Mouse (Mus musculus): ENCODE data around the gene Ube2b. TPM values are rescaled to one million over a fixed set of nuclear protein-coding genes. Genes with fewer than 3 reads are reported as not detected.

Gene Ube2b
- total RNA-seq (2021), result 100 to 1,000 TPM; 122 to 133 TPM

DNA sequence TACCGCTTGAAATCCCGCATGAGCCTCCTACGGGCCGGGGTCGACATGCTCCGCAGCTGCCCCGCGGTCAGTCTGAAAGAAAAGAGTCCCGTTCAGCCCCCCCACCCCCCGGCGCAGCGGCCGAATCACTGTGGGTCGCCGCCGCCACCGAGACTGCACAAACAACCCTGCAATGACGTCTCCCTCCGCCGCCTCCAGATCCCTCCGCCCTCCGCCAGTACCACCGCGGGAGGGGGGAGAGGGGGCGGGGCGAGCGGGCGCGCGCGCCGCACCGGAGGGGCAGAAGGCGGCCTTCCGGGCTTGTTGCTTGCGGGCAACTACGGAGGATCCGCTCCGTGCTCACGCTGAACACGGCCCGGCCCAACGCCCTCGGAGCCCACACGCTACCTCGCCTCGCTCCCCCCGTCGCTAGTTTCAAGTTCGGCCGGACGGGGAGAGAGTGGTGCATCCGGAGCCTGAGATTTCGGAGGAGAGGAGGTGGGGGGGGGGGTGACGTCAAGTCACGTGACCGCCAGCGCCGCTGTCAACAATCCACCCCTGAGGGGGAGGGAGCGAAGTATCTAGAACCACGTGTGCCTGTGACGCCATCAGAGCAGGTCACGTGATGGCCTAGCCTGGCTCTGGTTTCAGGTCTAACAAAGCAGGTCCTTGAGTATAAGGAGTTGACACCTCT lies at the start of gene Ube2b:
Gene Ube2b, minus strand, starts transcription at position 473 of the 673 bp plus-strand sequence.
- DNase-seq, result peak; percentile 97
- intact Hi-C loops (cut with DNase I), result no loop called here

DNA sequence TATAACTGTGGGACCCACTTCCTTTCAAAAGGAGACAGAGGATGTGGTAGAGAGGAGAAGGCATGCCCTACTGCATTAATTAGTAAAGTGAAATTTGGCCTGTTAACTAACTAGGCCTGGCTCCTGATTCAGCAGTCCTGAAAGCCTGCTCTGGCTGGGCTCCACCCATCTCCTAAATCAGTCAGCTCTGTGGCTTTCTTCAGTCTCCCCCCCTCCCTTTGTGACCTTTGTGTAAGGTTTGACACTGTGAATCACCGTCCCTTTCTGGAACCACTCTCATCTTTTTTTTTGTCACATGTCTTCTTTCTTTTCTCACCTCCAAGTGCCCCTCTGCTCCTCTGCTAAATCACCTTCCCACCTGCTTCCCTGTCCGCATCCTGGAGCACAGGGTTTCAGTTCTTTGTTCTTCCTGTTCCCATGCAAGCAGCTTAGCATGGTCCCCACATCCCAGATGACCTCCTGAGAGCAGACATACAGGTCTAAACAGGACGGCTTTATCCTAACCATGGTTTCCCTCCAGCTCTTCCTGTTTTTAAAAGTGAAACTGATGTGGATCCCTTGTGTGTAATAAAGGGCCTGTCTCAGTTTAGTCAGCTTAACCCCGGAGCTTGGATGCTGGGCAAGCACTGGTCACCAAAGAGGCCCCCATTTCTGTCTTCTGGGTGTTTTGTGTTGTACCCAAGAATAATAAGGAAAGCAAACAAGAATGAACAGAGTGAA lies 46.0 kb upstream of the Ube2b start:
- intact Hi-C loops (cut with DNase I), result loop anchor here (10.0 kb wide), 2 partner anchors 68 to 298 kb away; no protein-coding TSS in a partner anchor
- no peak for DNase-seq

DNA sequence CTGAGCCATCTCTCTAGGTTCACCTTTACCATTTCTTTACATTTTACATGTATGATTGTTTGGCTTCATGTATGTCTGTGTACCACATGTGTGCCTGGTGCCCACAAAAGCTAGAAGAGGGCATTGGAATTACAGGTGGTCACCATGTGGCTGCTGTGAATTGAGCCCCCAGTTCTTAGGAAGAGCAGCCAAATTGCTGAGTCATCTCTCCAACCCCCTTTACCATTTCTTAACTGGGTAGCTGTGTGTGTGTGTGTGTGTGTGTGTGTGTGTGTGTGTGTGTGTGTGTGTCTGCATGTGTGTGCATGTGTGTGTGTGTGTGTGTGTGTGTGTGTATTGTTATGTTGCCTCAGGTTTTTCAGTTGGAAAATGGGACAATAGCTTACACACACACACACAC lies 43.6 kb upstream of the Ube2b start:
- no peak for DNase-seq
- intact Hi-C loops (cut with DNase I), result loop anchor here (10.0 kb wide), 2 partner anchors 71 to 301 kb away; no protein-coding TSS in a partner anchor

DNA sequence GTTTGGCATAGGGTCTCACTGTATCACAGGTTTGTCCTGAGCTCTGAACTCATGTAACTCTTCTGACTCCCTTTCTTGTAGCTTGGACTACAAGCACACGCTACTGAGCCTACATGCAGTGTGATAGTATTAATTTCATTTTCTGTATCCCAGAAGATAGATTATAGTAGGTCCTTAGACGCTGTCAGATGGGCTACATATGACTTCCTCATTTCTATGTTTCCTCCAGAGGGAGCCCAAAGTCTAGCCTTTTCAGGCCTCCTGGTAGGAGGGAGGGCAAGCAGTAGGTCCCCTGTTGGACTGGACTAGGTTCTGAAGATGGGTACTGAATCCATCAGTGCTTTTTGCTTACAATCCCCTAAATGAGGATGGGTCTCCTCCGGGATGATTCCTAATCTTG lies 42.7 kb upstream of the Ube2b start:
- DNase-seq, result no peak
- intact Hi-C loops (cut with DNase I), result loop anchor here (10.0 kb wide), 2 partner anchors 72 to 302 kb away; no protein-coding TSS in a partner anchor

DNA sequence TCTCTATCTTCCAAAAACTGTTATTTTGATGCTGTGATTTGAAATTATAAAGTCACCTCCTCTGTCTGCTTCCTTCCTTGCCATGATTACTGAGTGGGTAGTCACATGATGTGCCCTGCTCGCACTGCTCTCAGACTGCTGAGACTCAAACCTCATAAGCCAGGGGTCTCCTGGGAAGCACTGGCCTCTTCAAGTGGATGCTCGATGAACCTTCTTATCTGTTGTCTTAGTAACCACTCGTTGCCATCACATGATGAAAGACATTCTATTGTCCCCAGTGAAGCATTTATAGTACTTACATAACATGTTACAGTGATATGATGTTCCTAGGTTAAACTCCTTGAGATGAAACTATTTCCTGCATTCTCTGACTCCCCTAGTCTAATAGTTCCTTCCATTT lies 37.1 kb upstream of the Ube2b start:
- intact Hi-C loops (cut with DNase I), result no loop called here
- no peak for DNase-seq

DNA sequence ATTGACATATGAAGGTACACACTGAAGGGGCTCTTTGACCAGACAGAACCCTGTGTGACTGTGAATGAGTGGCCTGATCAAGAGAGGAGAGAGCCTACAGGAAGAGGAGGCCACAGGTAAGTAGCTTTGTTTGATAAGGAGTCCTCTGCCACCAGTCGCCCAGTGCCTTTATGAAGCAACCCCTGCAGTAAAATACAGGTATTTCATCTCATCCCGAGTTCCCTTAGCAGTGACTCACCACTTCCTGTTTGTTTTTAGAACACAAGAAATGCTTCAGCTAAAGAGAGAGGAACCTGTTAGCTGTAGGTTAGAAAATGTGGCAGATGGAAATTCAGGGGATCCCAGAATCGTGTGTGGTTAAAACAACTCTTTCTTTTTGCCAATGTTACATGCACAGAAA lies 35.3 kb upstream of the Ube2b start:
- intact Hi-C loops (cut with DNase I), result no loop called here

DNA sequence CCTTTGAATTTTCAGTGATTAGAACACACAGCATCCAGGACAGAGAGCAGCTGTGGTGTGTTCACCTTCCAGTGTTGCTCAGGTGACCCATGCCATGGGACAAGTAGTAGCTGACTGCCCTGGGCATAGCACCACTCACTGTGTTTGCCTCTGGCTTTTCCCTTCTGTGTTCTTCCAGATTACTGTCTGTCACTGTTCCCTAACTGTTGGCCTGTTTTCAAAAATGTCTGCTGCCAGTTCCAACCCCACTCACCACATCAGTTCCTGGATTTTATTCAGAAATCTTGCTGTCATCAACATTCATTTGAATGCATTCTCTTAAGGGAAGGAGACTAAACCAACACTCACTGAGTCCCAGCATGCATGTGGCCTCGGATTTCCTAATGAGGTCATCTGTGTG lies 33.4 kb upstream of the Ube2b start:
- intact Hi-C loops (cut with DNase I), result no loop called here
- DNase-seq, result no peak

More for the DNA sequence above, 35.3 kb upstream of the Ube2b start:
- no peak for DNase-seq

DNA sequence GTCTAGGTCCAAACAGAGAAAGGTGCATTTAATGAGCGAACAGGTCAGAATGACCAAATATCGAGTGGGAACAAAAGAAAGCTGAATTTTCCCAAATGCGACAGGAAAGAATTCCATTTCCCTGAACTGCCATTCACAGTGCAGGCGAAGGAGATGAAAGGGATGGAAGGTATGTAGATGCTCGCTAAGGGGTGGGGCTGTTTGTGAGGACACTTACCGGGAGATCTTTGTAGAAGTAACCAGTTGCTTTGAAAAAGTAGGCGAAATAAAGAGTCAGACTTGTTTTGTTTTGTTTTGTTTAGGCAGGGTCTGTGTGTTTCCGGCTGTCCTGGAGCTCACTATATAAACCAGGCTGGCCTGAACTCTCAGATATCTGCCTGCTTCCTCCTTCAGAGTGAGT lies 31.8 kb upstream of the Ube2b start:
- intact Hi-C loops (cut with DNase I), result no loop called here
- no peak for DNase-seq

DNA sequence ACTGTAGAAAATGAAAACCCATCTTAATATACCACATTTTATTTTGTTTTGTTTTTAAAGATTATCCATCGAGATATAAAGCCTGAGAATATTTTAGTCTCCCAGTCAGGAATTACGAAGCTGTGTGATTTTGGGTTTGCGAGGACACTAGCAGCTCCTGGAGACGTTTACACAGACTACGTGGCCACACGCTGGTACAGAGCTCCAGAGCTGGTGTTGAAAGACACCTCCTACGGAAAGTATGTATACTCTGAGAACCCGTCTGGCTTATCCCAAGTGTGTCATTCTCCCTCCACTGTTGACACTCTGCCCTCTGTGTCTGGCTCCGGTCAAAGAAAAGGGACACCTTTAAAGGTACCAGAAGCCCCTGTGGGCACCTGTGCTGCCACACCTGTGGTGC lies 17.7 kb upstream of the Ube2b start:
- intact Hi-C loops (cut with DNase I), result no loop called here
- DNase-seq, result no peak

DNA sequence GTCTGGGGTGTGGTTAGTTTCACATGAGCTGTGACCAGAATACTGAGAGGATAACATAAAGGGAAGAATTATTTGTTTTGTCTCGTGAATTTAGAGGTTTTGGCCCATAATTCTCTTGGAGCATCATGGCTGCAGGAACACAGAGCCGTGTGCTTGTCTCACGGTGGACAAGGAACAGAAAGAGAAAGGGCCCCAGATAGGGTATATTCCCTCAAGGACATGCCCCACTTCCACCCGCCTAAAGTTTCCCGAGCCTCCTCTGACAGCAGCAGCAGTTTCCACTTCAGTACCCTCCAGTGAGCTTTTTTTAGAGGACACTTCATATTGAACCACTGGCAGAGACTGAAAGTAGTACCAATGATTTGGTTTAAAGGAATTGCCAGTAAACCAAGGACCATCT lies 11.0 kb upstream of the Ube2b start:
- intact Hi-C loops (cut with DNase I), result no loop called here

DNA sequence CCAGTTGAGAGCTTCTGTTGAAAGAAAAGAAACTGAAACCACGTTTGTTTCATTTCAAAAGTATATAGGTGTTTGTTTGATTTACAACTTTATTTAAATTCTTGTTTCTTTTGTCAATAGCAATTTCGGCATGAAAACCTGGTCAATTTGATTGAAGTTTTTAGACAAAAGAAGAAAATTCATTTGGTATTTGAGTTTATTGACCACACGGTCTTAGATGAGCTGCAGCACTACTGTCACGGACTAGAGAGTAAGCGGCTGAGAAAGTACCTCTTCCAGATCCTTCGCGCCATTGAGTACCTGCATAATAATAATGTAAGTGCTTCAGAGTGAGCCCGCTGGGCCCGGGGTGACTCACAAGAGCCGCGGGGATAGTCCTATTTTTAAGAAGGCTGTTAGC lies 10.4 kb upstream of the Ube2b start:
- DNase-seq, result no peak
- intact Hi-C loops (cut with DNase I), result no loop called here

More for the DNA sequence above, 11.0 kb upstream of the Ube2b start:
- no peak for DNase-seq

DNA sequence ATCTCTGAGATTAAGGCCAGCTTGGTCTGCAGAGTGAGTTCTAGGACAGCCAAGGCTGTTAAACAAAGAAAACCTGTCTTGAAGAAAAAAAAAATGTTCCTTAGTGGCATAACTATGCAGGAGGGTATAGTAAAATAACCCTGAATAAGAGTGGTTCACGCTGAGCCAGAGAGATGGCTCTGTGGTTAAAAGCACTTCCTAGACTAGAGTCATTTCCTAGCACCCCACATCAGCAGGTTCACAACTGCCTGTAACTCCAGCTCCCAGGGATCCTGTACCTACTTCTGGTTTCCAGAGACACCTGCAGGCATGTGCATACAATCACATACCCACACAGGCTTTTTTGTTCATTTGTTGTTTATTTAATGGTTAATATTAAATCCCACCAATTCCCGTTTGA lies 5.0 kb upstream of the Ube2b start:
- intact Hi-C loops (cut with DNase I), result no loop called here
- no peak for DNase-seq

DNA sequence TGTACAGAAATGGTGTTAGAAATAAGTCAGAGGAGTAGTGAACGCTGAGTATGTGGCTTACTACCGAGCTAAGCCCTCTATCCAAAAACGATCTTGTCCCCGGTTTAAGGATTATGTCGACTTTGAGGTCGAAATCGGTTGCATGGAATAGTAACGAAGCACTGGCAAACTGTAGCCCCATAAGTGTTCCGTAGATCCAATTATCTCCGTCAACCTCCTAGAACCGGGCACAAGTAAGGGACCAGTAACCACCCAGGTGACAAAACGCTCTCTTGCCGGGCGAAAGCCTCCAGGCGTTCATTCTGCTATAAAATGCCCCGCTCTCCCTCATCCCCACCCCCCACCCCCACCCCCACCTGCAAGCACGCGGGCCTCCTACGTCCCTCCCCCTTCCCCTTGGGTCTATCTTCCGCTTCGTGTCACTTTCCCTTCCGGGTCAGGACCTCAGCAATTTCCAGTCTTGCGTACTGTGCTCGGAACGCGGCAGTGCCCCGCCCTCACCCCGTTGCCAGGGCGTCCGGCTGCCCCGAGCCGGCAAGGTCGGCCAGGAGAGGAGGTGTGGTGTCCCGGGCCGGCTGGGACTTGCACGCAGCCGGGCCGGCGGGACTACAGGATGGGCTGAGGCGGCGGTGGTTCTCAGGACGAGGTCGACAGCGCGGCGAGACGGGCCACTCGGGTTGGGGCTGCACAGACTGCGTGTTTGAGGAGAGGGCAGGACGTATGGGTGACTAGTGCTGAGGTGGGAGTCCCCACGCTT lies 3.4 kb upstream of the Ube2b start, which contains the start of gene Cdkl3:
Gene Cdkl3, plus strand, starts transcription at position 450 of the 757 bp plus-strand sequence.
- peak; percentile 92 for DNase-seq
- intact Hi-C loops (cut with DNase I), result no loop called here

DNA sequence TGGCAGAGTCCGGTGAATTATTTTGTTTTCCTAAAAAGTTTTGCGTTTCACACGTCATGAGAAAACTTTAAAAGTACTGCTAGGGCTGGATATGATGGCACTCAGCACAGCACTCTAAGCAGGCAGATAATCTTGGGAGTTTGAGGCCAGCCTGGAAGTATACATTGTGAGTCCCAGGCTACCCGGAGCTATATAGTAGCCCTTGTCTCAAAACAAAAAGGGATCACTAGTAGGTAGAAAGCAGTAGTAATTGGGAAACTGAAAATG lies 2.9 kb upstream of the Ube2b start:
- no peak for DNase-seq
- intact Hi-C loops (cut with DNase I), result no loop called here

DNA sequence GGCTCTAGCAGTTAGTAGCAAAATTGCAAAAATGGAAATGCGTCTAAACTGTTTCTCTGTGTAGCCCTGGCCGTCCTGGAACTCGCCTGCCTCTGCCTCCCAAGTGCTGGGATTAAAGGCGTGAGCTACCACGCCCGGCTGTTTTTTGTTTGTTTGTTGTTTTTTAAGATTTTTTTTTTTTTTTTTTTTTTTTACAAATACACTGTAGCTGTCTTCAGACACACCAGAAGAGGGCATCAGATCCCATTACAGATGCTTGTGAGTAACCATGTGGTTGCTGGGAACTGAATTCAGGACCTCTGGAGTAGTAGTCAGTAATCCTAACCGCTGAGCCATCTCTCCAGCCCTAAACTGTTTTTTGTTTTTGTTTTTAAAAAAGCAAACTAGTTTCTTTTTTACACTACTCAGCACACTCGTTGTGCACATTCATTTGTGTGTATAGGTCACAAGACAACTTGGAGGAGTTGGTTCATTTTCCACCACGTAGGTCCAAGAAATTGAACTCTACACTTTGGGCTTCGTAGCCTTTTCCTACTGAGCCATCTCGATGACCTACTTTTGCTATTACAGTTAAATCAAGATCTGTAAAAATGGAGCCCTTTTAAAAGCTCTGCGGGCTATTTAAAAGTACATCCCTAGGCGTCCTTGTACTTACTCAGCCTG lies 2.4 kb upstream of the Ube2b start:
- intact Hi-C loops (cut with DNase I), result no loop called here
- DNase-seq, result no peak

DNA sequence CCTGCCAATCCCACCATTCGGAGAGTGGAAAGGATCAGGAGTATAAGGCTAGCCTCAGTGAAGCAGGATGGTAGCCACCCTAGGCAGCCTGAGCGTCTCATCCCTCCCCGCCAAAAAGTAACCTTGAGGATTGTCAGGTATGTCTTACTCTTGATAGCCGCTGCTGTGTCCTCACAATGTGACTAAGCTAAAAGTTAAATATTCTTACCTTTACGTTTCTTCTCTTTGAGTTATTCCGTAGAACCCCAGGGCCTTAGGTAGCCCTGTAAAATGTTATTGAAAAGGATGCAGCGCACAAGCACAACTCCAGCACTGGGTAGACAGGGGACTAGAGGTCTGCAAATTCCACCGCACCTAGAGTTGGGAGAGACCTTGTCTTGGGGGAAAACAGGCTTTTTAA lies 1.3 kb upstream of the Ube2b start:
- no peak for DNase-seq
- intact Hi-C loops (cut with DNase I), result no loop called here

DNA sequence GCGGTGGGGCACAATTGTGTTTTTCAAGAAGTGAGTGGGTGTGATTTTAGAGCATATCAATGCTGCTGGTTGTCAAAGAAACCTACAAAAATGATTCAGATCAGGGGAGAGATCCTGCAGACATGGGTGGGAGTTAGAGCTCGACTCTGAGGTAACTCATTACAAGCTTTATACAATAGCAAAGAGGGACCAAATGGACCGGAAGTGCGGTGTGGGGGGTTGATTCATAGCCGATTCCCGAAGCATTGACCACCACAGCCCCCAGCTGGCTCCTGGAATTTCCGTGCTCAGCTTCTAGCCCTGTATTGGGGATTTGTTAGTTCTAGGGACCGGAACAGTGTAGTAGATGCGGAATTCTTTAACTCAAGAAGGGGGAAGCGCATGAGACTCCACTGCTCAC lies 779 bp upstream of the Ube2b start:
- DNase-seq, result no peak
- intact Hi-C loops (cut with DNase I), result no loop called here

DNA sequence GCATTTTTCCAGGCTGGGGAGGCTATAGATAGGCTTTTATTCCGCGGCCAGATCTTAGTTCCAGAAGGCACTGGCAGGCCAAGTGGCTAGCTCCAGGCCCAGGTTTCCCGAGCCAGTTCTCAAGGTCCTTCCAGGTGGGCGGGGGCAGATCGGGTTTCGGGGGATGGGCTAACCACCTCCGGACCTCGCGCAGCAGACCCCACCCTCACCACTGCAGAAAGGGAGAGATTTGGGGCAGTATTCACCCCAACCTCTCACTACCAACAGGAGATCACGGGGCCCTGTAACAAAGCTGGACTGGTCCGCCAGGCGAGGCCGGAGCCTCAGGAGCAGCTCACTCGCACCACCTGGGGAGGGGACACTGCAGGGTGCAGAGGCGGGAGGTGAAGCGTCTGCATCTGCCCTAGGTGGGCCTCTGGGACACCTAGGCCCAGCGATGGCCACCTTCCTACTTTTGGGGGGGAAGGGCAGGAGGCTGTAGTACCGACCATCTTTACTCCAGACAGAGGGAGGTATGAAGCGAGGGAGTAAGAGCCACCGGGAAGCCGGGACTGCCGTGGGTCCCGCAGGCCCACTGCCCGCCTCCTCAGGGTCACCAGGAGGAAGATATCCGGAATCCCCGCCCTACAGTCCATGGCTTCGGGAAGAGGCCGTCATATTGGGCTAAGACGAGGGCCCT lies 812 bp downstream of the Ube2b start:
- intact Hi-C loops (cut with DNase I), result no loop called here
- peak; percentile 61 for DNase-seq

DNA sequence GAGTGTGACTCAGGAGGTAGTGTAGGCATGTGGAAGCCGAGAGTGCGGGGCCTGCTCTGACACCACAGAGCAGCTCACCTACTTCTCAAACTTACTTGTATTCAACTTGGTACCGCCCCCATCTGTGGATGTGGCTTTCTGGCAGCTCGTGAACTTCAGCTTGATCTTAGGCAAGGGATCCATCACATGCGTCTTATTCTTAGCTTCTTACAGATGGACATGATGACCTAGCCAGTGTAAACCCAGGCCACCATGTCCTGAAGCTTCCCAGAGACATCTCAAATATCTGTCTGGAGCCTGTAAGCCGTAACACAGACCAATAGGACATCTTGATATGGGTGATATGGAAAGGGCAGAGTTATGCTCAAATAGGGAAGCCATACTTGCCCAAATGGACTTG lies 28.9 kb downstream of the Ube2b start:
- intact Hi-C loops (cut with DNase I), result no loop called here
- DNase-seq, result no peak

DNA sequence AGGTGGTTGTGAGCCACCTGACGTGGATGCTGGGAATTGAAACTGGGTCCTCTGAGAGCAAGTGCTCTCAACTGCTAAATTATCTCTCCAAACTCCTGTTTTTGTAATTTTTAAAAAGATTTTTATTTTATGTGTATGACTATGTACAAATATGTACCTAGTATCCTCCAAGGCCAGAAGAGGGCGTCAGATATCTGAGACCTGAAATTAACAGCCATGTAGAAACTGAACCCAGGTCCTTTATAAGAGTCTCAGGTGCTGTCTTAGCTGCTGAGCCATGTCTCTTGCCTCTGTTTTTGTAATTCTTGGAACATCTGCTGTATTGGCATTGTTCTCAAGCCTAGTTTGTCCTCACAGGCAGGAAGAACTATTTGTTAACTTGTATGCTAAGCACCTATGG lies 31.1 kb downstream of the Ube2b start:
- intact Hi-C loops (cut with DNase I), result loop anchor here (5.0 kb wide), 1 partner anchor 147 kb away; no protein-coding TSS in a partner anchor
- no peak for DNase-seq

DNA sequence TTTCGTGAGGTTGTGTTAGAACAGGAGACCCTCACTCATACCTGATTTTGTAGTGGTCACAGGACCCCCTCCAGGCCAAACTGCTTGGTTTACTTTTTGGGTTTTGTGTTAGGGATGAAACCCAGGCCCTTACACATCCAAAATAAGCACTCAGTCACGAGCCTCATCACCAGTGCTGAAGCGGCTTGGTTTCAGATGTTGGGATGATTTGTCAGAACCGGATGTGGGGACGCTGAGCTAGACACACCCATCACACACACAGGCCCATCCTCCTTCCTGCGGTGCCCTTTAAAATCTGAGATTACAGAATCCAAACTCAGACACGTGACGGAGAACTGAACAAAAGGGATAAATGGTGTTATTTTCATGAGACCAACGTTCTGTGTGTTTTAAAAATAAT lies 31.7 kb downstream of the Ube2b start:
- intact Hi-C loops (cut with DNase I), result loop anchor here (5.0 kb wide), 1 partner anchor 147 kb away; no protein-coding TSS in a partner anchor

More for the DNA sequence above, 31.7 kb downstream of the Ube2b start:
- DNase-seq, result no peak
